Mouse (Mus musculus): Measurements from ENCODE around the gene Gm4631. TPM values are rescaled to one million over a fixed set of nuclear protein-coding genes. Genes with fewer than 3 reads are reported as not detected.
"Not testable (repeated sequence)": the region's sequence is repeated elsewhere in the genome, so short reads cannot be mapped to it uniquely, and the experiment has no call there.

Gene Gm4631
- total RNA-seq (2014; rRNA removed) (14.5 and 18.9 TPM in 2 replicates), polyA plus RNA-seq (2015; fragmentation: Nextera tagmentation; extraction: Ambion mirVana) (4.7 and 7.8 TPM in 2 replicates)

- ATAC-seq; H3K36me3 ChIP-seq (ENCODE audit: insufficient read depth); H3K4me1 ChIP-seq (ENCODE audit: insufficient read depth); H3K9ac ChIP-seq; DNase-seq; H3K4me3 ChIP-seq (ENCODE audit: low read depth, low read length); H3K27me3 ChIP-seq (ENCODE audit: insufficient read depth, low read length); H3K9me3 ChIP-seq (ENCODE audit: low read length); H3K27ac ChIP-seq (ENCODE audit: low read depth, low read length); H3K4me2 ChIP-seq (ENCODE audit: low read depth): not testable (repeated sequence)
- no CpG with 5 or more reads among the region's 8 CpGs for WGBS
These were observed at the start of gene Gm4631 for GRCm38 (mm10) chr2:175338097-175338496. TSS of gene Gm4631 (minus strand) at chr2:175338197.

GRCm38 (mm10) chr2:175372136-175372535 is 34.1 kb upstream of the Gm4631 start, which contains the start of gene Zfp968:
TSS of gene Zfp968 (plus strand) at chr2:175372436.
- H3K27ac ChIP-seq (ENCODE audit: low read depth, low read length); H3K27me3 ChIP-seq (ENCODE audit: insufficient read depth, low read length); H3K4me1 ChIP-seq (ENCODE audit: insufficient read depth); H3K9ac ChIP-seq; H3K9me3 ChIP-seq (ENCODE audit: low read length); H3K4me3 ChIP-seq (ENCODE audit: low read depth, low read length); H3K4me2 ChIP-seq (ENCODE audit: low read depth); H3K36me3 ChIP-seq (ENCODE audit: insufficient read depth); DNase-seq; ATAC-seq: not testable (repeated sequence)
- no CpG with 5 or more reads among the region's 6 CpGs for WGBS

GRCm38 (mm10) chr2:175274825-175275224 is 63.2 kb downstream of the Gm4631 start, which contains the start of gene Gm14440:
TSS of gene Gm14440 (plus strand) at chr2:175275125.
- H3K4me2 ChIP-seq (ENCODE audit: low read depth); H3K4me1 ChIP-seq (ENCODE audit: insufficient read depth); H3K9ac ChIP-seq; H3K4me3 ChIP-seq (ENCODE audit: low read depth, low read length); H3K36me3 ChIP-seq (ENCODE audit: insufficient read depth); H3K27ac ChIP-seq (ENCODE audit: low read depth, low read length); DNase-seq; H3K27me3 ChIP-seq (ENCODE audit: insufficient read depth, low read length); H3K9me3 ChIP-seq (ENCODE audit: low read length); ATAC-seq: not testable (repeated sequence)
- WGBS, result no CpG with 5 or more reads among the region's 6 CpGs

Other genes with a start within 250 kb of the Gm4631 start
- gene Gm14399, start 196.2 kb downstream of the Gm4631 start, total RNA-seq (2014; rRNA removed), result 13.8 and 15.5 TPM in 2 replicates
- 4.0 and 4.2 TPM in 2 replicates for gene Gm14399, start 196.2 kb downstream of the Gm4631 start, polyA plus RNA-seq (2015; fragmentation: Nextera tagmentation; extraction: Ambion mirVana)
- gene Gm14443, start 162.3 kb downstream of the Gm4631 start, total RNA-seq (2014; rRNA removed), result 1.7 and 2.6 TPM in 2 replicates
- 0.62 and 0.65 TPM in 2 replicates for gene Gm14443, start 162.3 kb downstream of the Gm4631 start, polyA plus RNA-seq (2015; fragmentation: Nextera tagmentation; extraction: Ambion mirVana)
- 18.0 and 22.0 TPM in 2 replicates for gene Gm14391, start 131.3 kb downstream of the Gm4631 start, total RNA-seq (2014; rRNA removed)
- gene Gm14391, start 131.3 kb downstream of the Gm4631 start, polyA plus RNA-seq (2015; fragmentation: Nextera tagmentation; extraction: Ambion mirVana), result 7.4 and 10.5 TPM in 2 replicates
- gene Gm14440, start 63.1 kb downstream of the Gm4631 start, total RNA-seq (2014; rRNA removed), result not detected in 2 replicates
- gene Gm14440, start 63.1 kb downstream of the Gm4631 start, polyA plus RNA-seq (2015; fragmentation: Nextera tagmentation; extraction: Ambion mirVana), result not detected in 2 replicates
- gene Zfp968, start 34.2 kb upstream of the Gm4631 start, total RNA-seq (2014; rRNA removed), result 5.9 and 6.6 TPM in 2 replicates
- 3.8 and 5.7 TPM in 2 replicates for gene Zfp968, start 34.2 kb upstream of the Gm4631 start, polyA plus RNA-seq (2015; fragmentation: Nextera tagmentation; extraction: Ambion mirVana)
- 7.1 and 10.7 TPM in 2 replicates for gene Gm4724, start 97.6 kb upstream of the Gm4631 start, total RNA-seq (2014; rRNA removed)
- 30.1 and 32.0 TPM in 2 replicates for gene Gm4724, start 97.6 kb upstream of the Gm4631 start, polyA plus RNA-seq (2015; fragmentation: Nextera tagmentation; extraction: Ambion mirVana)
- 5.8 and 17.1 TPM in 2 replicates for gene Zfp965, start 131.8 kb upstream of the Gm4631 start, total RNA-seq (2014; rRNA removed)
- gene Zfp965, start 131.8 kb upstream of the Gm4631 start, polyA plus RNA-seq (2015; fragmentation: Nextera tagmentation; extraction: Ambion mirVana), result 8.7 and 9.8 TPM in 2 replicates